Mouse (Mus musculus): ENCODE results near the gene Ctcf.
A peak's percentile ranks its signal among the peaks of the same experiment; 100 is the strongest.

Gene Ctcf

GRCm38 (mm10) chr8:105702001-105702401 lies 65.6 kb downstream of the Ctcf start:
- peak; percentile 32 for DNase-seq

GRCm38 (mm10) chr8:105702731-105703415 lies 66.5 kb downstream of the Ctcf start:
- DNase-seq = no peak

GRCm38 (mm10) chr8:105704146-105704812 lies 67.9 kb downstream of the Ctcf start:
- no peak for DNase-seq

GRCm38 (mm10) chr8:105704955-105705354 lies 68.6 kb downstream of the Ctcf start:
- no peak for DNase-seq

- DNase-seq = no peak
These were observed 70.1 kb downstream of the Ctcf start for GRCm38 (mm10) chr8:105706426-105706825.

- peak; percentile 91 for DNase-seq
These were observed 71.4 kb downstream of the Ctcf start, which contains the start of the genes 4933405L10Rik and Enkd1 for GRCm38 (mm10) chr8:105707498-105708403. TSS of gene 4933405L10Rik (plus strand) at chr8:105707655. TSS of gene Enkd1 (minus strand) at chr8:105708210.

- DNase-seq = no peak
These were observed 72.3 kb downstream of the Ctcf start for GRCm38 (mm10) chr8:105708675-105709074.

- DNase-seq = no peak
These were observed 72.9 kb downstream of the Ctcf start for GRCm38 (mm10) chr8:105709317-105709716.

- DNase-seq = no peak
These were observed 75.9 kb downstream of the Ctcf start for GRCm38 (mm10) chr8:105712286-105712685.

GRCm38 (mm10) chr8:105714139-105714538 lies 77.8 kb downstream of the Ctcf start:
- DNase-seq = peak; percentile 73

GRCm38 (mm10) chr8:105715042-105715441 lies 78.7 kb downstream of the Ctcf start:
- DNase-seq = no peak

GRCm38 (mm10) chr8:105716302-105716945 lies 80.1 kb downstream of the Ctcf start:
- DNase-seq = no peak

- no peak for DNase-seq
These were observed 83.3 kb downstream of the Ctcf start for GRCm38 (mm10) chr8:105719637-105720036.

- DNase-seq = no peak
These were observed 86.5 kb downstream of the Ctcf start for GRCm38 (mm10) chr8:105722861-105723260.

GRCm38 (mm10) chr8:105725726-105726125 lies 89.4 kb downstream of the Ctcf start:
- no peak for DNase-seq

- no peak for DNase-seq
These were observed 91.2 kb downstream of the Ctcf start for GRCm38 (mm10) chr8:105727397-105728124.

GRCm38 (mm10) chr8:105732186-105732585 lies 95.8 kb downstream of the Ctcf start:
- no peak for DNase-seq
